Comparison of ENCODE assay signal across 8 mouse cellular contexts in the genomic region with DNA sequence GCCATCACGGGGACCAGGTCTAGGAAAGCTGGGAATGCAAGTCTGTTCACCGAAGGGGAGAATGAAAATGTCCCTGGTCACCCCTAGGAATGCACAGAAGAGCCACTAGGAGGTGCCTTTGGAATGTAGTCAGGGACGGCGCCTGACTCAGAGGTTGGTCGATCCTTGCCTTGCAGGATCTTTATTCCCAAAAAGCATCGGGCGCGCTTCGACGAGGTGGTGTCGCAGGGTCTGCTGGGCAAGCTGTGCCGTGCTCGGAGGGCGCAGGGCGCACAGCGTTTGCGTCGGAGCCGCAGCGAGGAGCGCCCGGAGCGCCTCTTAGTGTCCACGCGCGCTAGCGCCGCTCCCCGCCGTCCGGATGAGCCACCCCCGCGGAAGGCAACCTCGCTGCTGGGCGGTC. TPM values are rescaled to one million over a fixed set of nuclear protein-coding genes. Genes with fewer than 3 reads are reported as not detected.
DNase-seq lines count a peak whose midpoint lies in the region; ATAC-seq and TF ChIP-seq lines count a peak whose summit lies in the region.

No protein-coding gene starts in this region.

- peak overlapping the region; percentile 66 for H3K4me2 ChIP-seq in heart, embryonic 11.5 days
- H3K4me2 ChIP-seq in intestine, embryonic 15.5 days (replicated peaks) = peak overlapping the region; percentile 67
- peak overlapping the region; percentile 54 for H3K4me2 ChIP-seq in midbrain, embryonic 13.5 days (replicated peaks)

- H3K9me3 ChIP-seq in heart, embryonic 11.5 days (replicated peaks; ENCODE audit: control insufficient read depth, low read length) = no peaks in the 10 kb centered on the region; the same call in 1 of the 2 replicates
- no peaks in the 10 kb centered on the region for H3K9me3 ChIP-seq in ES-Bruce4 (replicated peaks; ENCODE audit: control insufficient read depth, insufficient read depth, low read length, poor library complexity, severe bottlenecking)
- H3K9me3 ChIP-seq in intestine, embryonic 15.5 days = no peaks in the 10 kb centered on the region
- H3K9me3 ChIP-seq in midbrain, embryonic 13.5 days = no peaks in the 10 kb centered on the region

- peaks cover 80% of the 10 kb centered on the region for H3K27me3 ChIP-seq in heart, embryonic 11.5 days (ENCODE audit: control insufficient read depth, insufficient read depth, low read length)
- H3K27me3 ChIP-seq in ES-Bruce4 (ENCODE audit: control insufficient read depth, insufficient read depth, low read length, poor library complexity, severe bottlenecking) = no peaks in the 10 kb centered on the region
- peaks cover 72% of the 10 kb centered on the region for H3K27me3 ChIP-seq in intestine, embryonic 15.5 days (replicated peaks)
- H3K27me3 ChIP-seq in midbrain, embryonic 13.5 days = peaks cover 79% of the 10 kb centered on the region

- peak; percentile 30 for TF ChIP-seq CTCF in ES-Bruce4 (IDR thresholded peaks at IDR 0.05; ENCODE audit: low read depth, low read length)

- no peak for ATAC-seq in heart, embryonic 11.5 days (replicated peaks; ENCODE audit: insufficient number of reproducible peaks, low FRiP score, low TSS enrichment)
- no peak for ATAC-seq in intestine, embryonic 15.5 days
- ATAC-seq in midbrain, embryonic 13.5 days = no peak

- TF ChIP-seq POLR2A in ES-Bruce4 (IDR thresholded peaks at IDR 0.05; ENCODE audit: insufficient read depth, low read length) = no peak

- no peak for TF ChIP-seq EP300 in ES-Bruce4 (IDR thresholded peaks at IDR 0.05; ENCODE audit: insufficient read depth, low read depth, low read length)

- peak overlapping the region; percentile 33 for H3K4me3 ChIP-seq in heart, embryonic 11.5 days (ENCODE audit: low read depth, low read length)
- H3K4me3 ChIP-seq in ES-Bruce4 (ENCODE audit: low read depth, low read length) = peak overlapping the region; percentile 55
- peak overlapping the region; percentile 33 for H3K4me3 ChIP-seq in intestine, embryonic 15.5 days (replicated peaks)
- peak overlapping the region; percentile 33 for H3K4me3 ChIP-seq in midbrain, embryonic 13.5 days (replicated peaks)

- no peak overlapping the region for H3K27ac ChIP-seq in heart, embryonic 11.5 days (ENCODE audit: low read depth, low read length)
- H3K27ac ChIP-seq in ES-Bruce4 (ENCODE audit: insufficient read depth, low read length) = no peak overlapping the region
- H3K27ac ChIP-seq in intestine, embryonic 15.5 days = no peak overlapping the region
- H3K27ac ChIP-seq in midbrain, embryonic 13.5 days = no peak overlapping the region

- DNase-seq in heart, adult 18-20 months = no peak
- peak; percentile 60 for DNase-seq in embryo, embryonic 11 days
- DNase-seq in thymus, postnatal 36 days = no peak
- DNase-seq in cerebellum, adult 8-10 months = no peak

- peaks cover 6% of the 10 kb centered on the region for H3K4me1 ChIP-seq in heart, embryonic 11.5 days (ENCODE audit: control insufficient read depth, insufficient read depth, low read length)
- no peaks in the 10 kb centered on the region for H3K4me1 ChIP-seq in ES-Bruce4 (ENCODE audit: control insufficient read depth, insufficient read depth, low read length)
- H3K4me1 ChIP-seq in intestine, embryonic 15.5 days (replicated peaks) = peaks cover 10% of the 10 kb centered on the region
- H3K4me1 ChIP-seq in midbrain, embryonic 13.5 days (replicated peaks) = peaks cover 15% of the 10 kb centered on the region

- 1% methylated on average over 35 of the region's 35 CpGs for WGBS in heart, embryonic 11.5 days (ENCODE audit: insufficient replicate concordance)
- WGBS in intestine, embryonic 15.5 days = 2% methylated on average over 35 of the region's 35 CpGs
- WGBS in midbrain, embryonic 13.5 days = 3% methylated on average over 35 of the region's 35 CpGs

- no peaks in the 10 kb centered on the region for H3K36me3 ChIP-seq in heart, embryonic 11.5 days (ENCODE audit: control insufficient read depth, insufficient read depth, low read length)
- no peaks in the 10 kb centered on the region for H3K36me3 ChIP-seq in ES-Bruce4 (ENCODE audit: control insufficient read depth, insufficient read depth, low read length, poor library complexity, severe bottlenecking)
- H3K36me3 ChIP-seq in intestine, embryonic 15.5 days = no peaks in the 10 kb centered on the region
- H3K36me3 ChIP-seq in midbrain, embryonic 13.5 days = no peaks in the 10 kb centered on the region

- no peak overlapping the region for H3K9ac ChIP-seq in heart, embryonic 11.5 days (ENCODE audit: low read depth, low read length)
- H3K9ac ChIP-seq in ES-Bruce4 (ENCODE audit: low read depth, poor library complexity, severe bottlenecking) = 0 out of 2 replicates have a peak overlapping the region, but pooled peaks have one; percentile 6
- H3K9ac ChIP-seq in intestine, embryonic 15.5 days = no peak overlapping the region
- 0 out of 2 replicates have a peak overlapping the region, but pooled peaks have one; percentile 49 for H3K9ac ChIP-seq in midbrain, embryonic 13.5 days (replicated peaks)

RNA-seq across cellular contexts. Expression of a gene that starts 15.7 kb away (rescaled TPM):
- polyA plus RNA-seq in heart, embryonic 11.5 days (2014; fragmentation: Nextera tagmentation; extraction: Ambion mirVana) = 0.77 and 1.1 TPM in 2 replicates
- not detected for total RNA-seq in heart, adult 18-20 months (2021)
- polyA plus RNA-seq in ES-Bruce4 (2011; ENCODE audit: insufficient read depth, insufficient read length, low read depth, missing spikeins) = 0.38 and 0.57 TPM in 2 replicates
- polyA plus RNA-seq in intestine, embryonic 15.5 days (2015; fragmentation: Nextera tagmentation; extraction: Ambion mirVana) = 0.11 and 0.15 TPM in 2 replicates
- 0.19 and 0.36 TPM in 2 replicates for polyA plus RNA-seq in midbrain, embryonic 13.5 days (2015; fragmentation: Nextera tagmentation; extraction: Ambion mirVana)

RNA-seq across cellular contexts. Expression of a gene that starts 30.8 kb away (rescaled TPM):
- 269 and 291 TPM in 2 replicates for polyA plus RNA-seq in heart, embryonic 11.5 days (2014; fragmentation: Nextera tagmentation; extraction: Ambion mirVana)
- total RNA-seq in heart, adult 18-20 months (2021) = 10 to 100 TPM; 48.7 to 49.0 TPM
- 80.1 and 80.4 TPM in 2 replicates for polyA plus RNA-seq in ES-Bruce4 (2011; ENCODE audit: insufficient read depth, insufficient read length, low read depth, missing spikeins)
- polyA plus RNA-seq in intestine, embryonic 15.5 days (2015; fragmentation: Nextera tagmentation; extraction: Ambion mirVana) = 339 and 371 TPM in 2 replicates
- 138 and 141 TPM in 2 replicates for polyA plus RNA-seq in midbrain, embryonic 13.5 days (2015; fragmentation: Nextera tagmentation; extraction: Ambion mirVana)

RNA-seq across cellular contexts. Expression of a gene that starts 43.8 kb away (rescaled TPM):
- polyA plus RNA-seq in heart, embryonic 11.5 days (2014; fragmentation: Nextera tagmentation; extraction: Ambion mirVana) = 56.6 and 56.9 TPM in 2 replicates
- 10 to 100 TPM; 25.1 to 26.3 TPM for total RNA-seq in heart, adult 18-20 months (2021)
- 27.2 and 28.9 TPM in 2 replicates for polyA plus RNA-seq in ES-Bruce4 (2011; ENCODE audit: insufficient read depth, insufficient read length, low read depth, missing spikeins)
- polyA plus RNA-seq in intestine, embryonic 15.5 days (2015; fragmentation: Nextera tagmentation; extraction: Ambion mirVana) = 63.8 and 64.9 TPM in 2 replicates
- 77.1 and 83.8 TPM in 2 replicates for polyA plus RNA-seq in midbrain, embryonic 13.5 days (2015; fragmentation: Nextera tagmentation; extraction: Ambion mirVana)

RNA-seq across cellular contexts. Expression of a gene that starts 57.7 kb away (rescaled TPM):
- polyA plus RNA-seq in heart, embryonic 11.5 days (2014; fragmentation: Nextera tagmentation; extraction: Ambion mirVana) = 19.9 and 25.4 TPM in 2 replicates
- total RNA-seq in heart, adult 18-20 months (2021) = 10 to 100 TPM; 15.1 to 18.2 TPM
- 22.3 and 23.8 TPM in 2 replicates for polyA plus RNA-seq in ES-Bruce4 (2011; ENCODE audit: insufficient read depth, insufficient read length, low read depth, missing spikeins)
- polyA plus RNA-seq in intestine, embryonic 15.5 days (2015; fragmentation: Nextera tagmentation; extraction: Ambion mirVana) = 33.9 and 35.6 TPM in 2 replicates
- polyA plus RNA-seq in midbrain, embryonic 13.5 days (2015; fragmentation: Nextera tagmentation; extraction: Ambion mirVana) = 38.5 and 43.4 TPM in 2 replicates

Comparison
In these comparisons a context has a peak if more than half of its experiments do, and no peak if none do; other contexts are left out.
1. H3K9ac ChIP-seq: peak in ES-Bruce4 (single experiment) and midbrain, embryonic 13.5 days (single experiment); none in heart, embryonic 11.5 days (single experiment) and intestine, embryonic 15.5 days (single experiment).
2. Peak in every context shown above with its lines, with median percentiles within 50 percentile points of each other: H3K4me2 ChIP-seq and H3K4me3 ChIP-seq.